Mouse (Mus musculus): Measurements from ENCODE around the gene Znhit1. TPM values are rescaled to one million over a fixed set of nuclear protein-coding genes. Genes with fewer than 3 reads are reported as not detected.

The Znhit1 gene
- polyA plus RNA-seq, 1 experiment, result 96.2 TPM

GRCm38 (mm10) chr5:137026092-137026491 is 38.3 kb upstream of the Znhit1 start, which contains the start of gene Vgf:
Gene Vgf (plus strand): TSS chr5:137026392.
- no peak for TF ChIP-seq CTCF (IDR thresholded peaks at IDR 0.05; ENCODE audit: extremely low read depth, insufficient read depth, low read length)
- TF ChIP-seq POLR2A (IDR thresholded peaks at IDR 0.05; ENCODE audit: extremely low read depth, insufficient read depth, low read length), result no peak
- peak within 1 kb of the TSS; percentile 30 for H3K4me3 ChIP-seq (ENCODE audit: insufficient read depth, low read length)
- no peaks in the 10 kb centered on the region for H3K4me1 ChIP-seq (ENCODE audit: control insufficient read depth, insufficient read depth, low read length)
- H3K27ac ChIP-seq (ENCODE audit: insufficient read depth, low read length), result no peak within 1 kb of the TSS

- Histone ChIP-seq H3K4me3 (ENCODE audit: insufficient read depth, low read length) (peak overlapping the region; percentile 30), H3K4me1 (ENCODE audit: control insufficient read depth, insufficient read depth, low read length) (no peaks in the 10 kb centered on the region), H3K27ac (ENCODE audit: insufficient read depth, low read length) (no peak overlapping the region)
- TF ChIP-seq CTCF (IDR thresholded peaks at IDR 0.05; ENCODE audit: extremely low read depth, insufficient read depth, low read length) (peak; percentile 80), POLR2A (IDR thresholded peaks at IDR 0.05; ENCODE audit: extremely low read depth, insufficient read depth, low read length) (no peak)
Observed at GRCm38 (mm10) chr5:137025132-137025531, 37.3 kb upstream of the Znhit1 start.

GRCm38 (mm10) chr5:137024318-137024717 is 36.5 kb upstream of the Znhit1 start:
- TF ChIP-seq POLR2A (IDR thresholded peaks at IDR 0.05; ENCODE audit: extremely low read depth, insufficient read depth, low read length) (no peak), CTCF (IDR thresholded peaks at IDR 0.05; ENCODE audit: extremely low read depth, insufficient read depth, low read length) (no peak)
- no peak overlapping the region for H3K4me3 ChIP-seq (ENCODE audit: insufficient read depth, low read length)
- no peaks in the 10 kb centered on the region for H3K4me1 ChIP-seq (ENCODE audit: control insufficient read depth, insufficient read depth, low read length)
- no peak overlapping the region for H3K27ac ChIP-seq (ENCODE audit: insufficient read depth, low read length)

GRCm38 (mm10) chr5:137015913-137016312 is 28.1 kb upstream of the Znhit1 start:
- H3K4me3 ChIP-seq (ENCODE audit: insufficient read depth, low read length), result no peak overlapping the region
- no peak for TF ChIP-seq CTCF (IDR thresholded peaks at IDR 0.05; ENCODE audit: extremely low read depth, insufficient read depth, low read length)
- no peak for TF ChIP-seq POLR2A (IDR thresholded peaks at IDR 0.05; ENCODE audit: extremely low read depth, insufficient read depth, low read length)
- no peaks in the 10 kb centered on the region for H3K4me1 ChIP-seq (ENCODE audit: control insufficient read depth, insufficient read depth, low read length)
- H3K27ac ChIP-seq (ENCODE audit: insufficient read depth, low read length), result no peak overlapping the region

GRCm38 (mm10) chr5:137012401-137012950 is 24.7 kb upstream of the Znhit1 start:
- Histone ChIP-seq H3K27ac (ENCODE audit: insufficient read depth, low read length) (no peak overlapping the region), H3K4me3 (ENCODE audit: insufficient read depth, low read length) (no peak overlapping the region), H3K4me1 (ENCODE audit: control insufficient read depth, insufficient read depth, low read length) (no peaks in the 10 kb centered on the region)
- TF ChIP-seq CTCF (IDR thresholded peaks at IDR 0.05; ENCODE audit: extremely low read depth, insufficient read depth, low read length) (no peak), POLR2A (IDR thresholded peaks at IDR 0.05; ENCODE audit: extremely low read depth, insufficient read depth, low read length) (no peak)

GRCm38 (mm10) chr5:137009988-137010387 is 22.2 kb upstream of the Znhit1 start:
- H3K27ac ChIP-seq (ENCODE audit: insufficient read depth, low read length), result no peak overlapping the region
- no peaks in the 10 kb centered on the region for H3K4me1 ChIP-seq (ENCODE audit: control insufficient read depth, insufficient read depth, low read length)
- TF ChIP-seq CTCF (IDR thresholded peaks at IDR 0.05; ENCODE audit: extremely low read depth, insufficient read depth, low read length), result peak; percentile 44
- TF ChIP-seq POLR2A (IDR thresholded peaks at IDR 0.05; ENCODE audit: extremely low read depth, insufficient read depth, low read length), result no peak
- no peak overlapping the region for H3K4me3 ChIP-seq (ENCODE audit: insufficient read depth, low read length)

- no peak overlapping the region for H3K27ac ChIP-seq (ENCODE audit: insufficient read depth, low read length)
- H3K4me3 ChIP-seq (ENCODE audit: insufficient read depth, low read length), result no peak overlapping the region
- no peaks in the 10 kb centered on the region for H3K4me1 ChIP-seq (ENCODE audit: control insufficient read depth, insufficient read depth, low read length)
- TF ChIP-seq CTCF (IDR thresholded peaks at IDR 0.05; ENCODE audit: extremely low read depth, insufficient read depth, low read length) (no peak), POLR2A (IDR thresholded peaks at IDR 0.05; ENCODE audit: extremely low read depth, insufficient read depth, low read length) (no peak)
Observed at GRCm38 (mm10) chr5:137007276-137007675, 19.5 kb upstream of the Znhit1 start.

- no peak for TF ChIP-seq POLR2A (IDR thresholded peaks at IDR 0.05; ENCODE audit: extremely low read depth, insufficient read depth, low read length)
- TF ChIP-seq CTCF (IDR thresholded peaks at IDR 0.05; ENCODE audit: extremely low read depth, insufficient read depth, low read length), result no peak
- H3K4me3 ChIP-seq (ENCODE audit: insufficient read depth, low read length), result no peak overlapping the region
- no peak overlapping the region for H3K27ac ChIP-seq (ENCODE audit: insufficient read depth, low read length)
Observed at GRCm38 (mm10) chr5:137000612-137001011, 12.8 kb upstream of the Znhit1 start.

GRCm38 (mm10) chr5:136999449-136999848 is 11.6 kb upstream of the Znhit1 start:
- no peak overlapping the region for H3K27ac ChIP-seq (ENCODE audit: insufficient read depth, low read length)
- H3K4me1 ChIP-seq (ENCODE audit: control insufficient read depth, insufficient read depth, low read length), result no peaks in the 10 kb centered on the region
- no peak for TF ChIP-seq CTCF (IDR thresholded peaks at IDR 0.05; ENCODE audit: extremely low read depth, insufficient read depth, low read length)
- no peak for TF ChIP-seq POLR2A (IDR thresholded peaks at IDR 0.05; ENCODE audit: extremely low read depth, insufficient read depth, low read length)
- H3K4me3 ChIP-seq (ENCODE audit: insufficient read depth, low read length), result no peak overlapping the region

More at GRCm38 (mm10) chr5:137000612-137001011, 12.8 kb upstream of the Znhit1 start:
- no peaks in the 10 kb centered on the region for H3K4me1 ChIP-seq (ENCODE audit: control insufficient read depth, insufficient read depth, low read length)

GRCm38 (mm10) chr5:136989801-136990200 is 2.0 kb upstream of the Znhit1 start:
- peaks cover 3% of the 10 kb centered on the region; the same call in 1 of the 2 replicates for H3K4me1 ChIP-seq (ENCODE audit: control insufficient read depth, insufficient read depth, low read length)
- TF ChIP-seq POLR2A (IDR thresholded peaks at IDR 0.05; ENCODE audit: extremely low read depth, insufficient read depth, low read length) (no peak), CTCF (IDR thresholded peaks at IDR 0.05; ENCODE audit: extremely low read depth, insufficient read depth, low read length) (no peak)
- no peak overlapping the region for H3K4me3 ChIP-seq (ENCODE audit: insufficient read depth, low read length)
- H3K27ac ChIP-seq (ENCODE audit: insufficient read depth, low read length), result no peak overlapping the region
